Mouse (Mus musculus): ENCODE data around the gene Gpr152.

- no peak for TF ChIP-seq CTCF (IDR thresholded peaks at IDR 0.05; ENCODE audit: low read depth)
- no peak for TF ChIP-seq EP300 (optimal IDR thresholded peaks at IDR 0.05)
Observed at GRCm38 (mm10) chr19:4187303-4187702, 47.7 kb downstream of the Gpr152 start.
